Mouse (Mus musculus) heart, adult 2 months (tissue): ENCODE measurements around the gene Mpped2.

Source experiments
- CTCF ChIP-seq: fragments of 200-600 bp; IDR thresholded peaks from 2 replicates; pipeline ENCODE4 v1.8.1; 2022; ENCODE audit warnings: antibody characterized with exemption, mild to moderate bottlenecking, moderate library complexity
- EP300 ChIP-seq: fragments of 200-500 bp; IDR thresholded peaks from 2 replicates; pipeline ENCODE4 v1.6.1; 2011; ENCODE audit warnings: low read depth, low read length, control low read depth; ENCODE audit not compliant: insufficient read depth
- POLR2A ChIP-seq: fragments of 200-500 bp; IDR thresholded peaks from 2 replicates; pipeline ENCODE4 v1.6.1; 2011; ENCODE audit warnings: mild to moderate bottlenecking, low read depth, low read length, control low read depth; ENCODE audit not compliant: insufficient read depth

DNA sequence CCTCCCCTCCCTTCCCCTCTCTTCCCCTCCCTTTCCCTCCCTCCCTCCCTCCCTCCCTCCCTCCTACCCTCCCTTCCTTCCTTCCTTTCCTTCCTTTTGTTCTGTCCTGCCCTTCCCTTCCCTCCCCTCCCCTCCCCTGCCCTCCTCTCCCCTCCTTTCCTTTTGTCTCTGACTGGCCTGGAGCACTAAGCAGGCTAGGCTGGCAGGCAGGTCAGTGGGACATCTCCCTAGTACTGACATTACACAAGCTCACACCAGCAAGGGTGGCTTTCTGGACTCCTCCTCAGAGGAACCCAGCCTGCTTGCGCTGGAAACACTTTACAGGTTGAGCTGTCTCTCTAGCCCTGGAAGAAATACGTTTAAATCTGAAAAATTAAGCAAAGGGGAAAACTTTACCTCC lies 139.5 kb downstream of the Mpped2 start:
- TF ChIP-seq POLR2A, result no peak
- no peak for TF ChIP-seq CTCF
- no peak for TF ChIP-seq EP300
